Mouse (Mus musculus) heart, embryonic 10.5 days (tissue): Measurements from ENCODE around the gene Celsr3. TPM values are rescaled to one million over a fixed set of nuclear protein-coding genes. Genes with fewer than 3 reads are reported as not detected.

ENCODE experiments used
- DNase-seq: peaks from one replicate; pipeline ENCODE4 v3.0.0-alpha.2; 2017; ENCODE audit warnings: low spot score
- H3K27ac ChIP-seq: fragments of 300-500 bp; sonication (generic); 2 replicates; pipeline ENCODE4 v1.5.1; 2016; ENCODE audit warnings: mild to moderate bottlenecking
- H3K27me3 ChIP-seq: fragments of 300-500 bp; sonication (generic); 2 replicates; pipeline ENCODE4 v1.6.1; 2016; ENCODE audit warnings: mild to moderate bottlenecking; ENCODE audit not compliant: poor library complexity, insufficient read depth, severe bottlenecking
- H3K36me3 ChIP-seq: fragments of 300-500 bp; sonication (generic); 2 replicates; pipeline ENCODE4 v1.6.1; 2016; ENCODE audit warnings: mild to moderate bottlenecking, moderate library complexity
- H3K4me1 ChIP-seq: fragments of 300-500 bp; sonication (generic); 2 replicates; pipeline ENCODE4 v1.6.1; 2016; ENCODE audit warnings: mild to moderate bottlenecking
- H3K4me3 ChIP-seq: fragments of 300-500 bp; sonication (generic); 2 replicates; pipeline ENCODE4 v1.5.1; 2016; ENCODE audit warnings: mild to moderate bottlenecking, moderate library complexity
- H3K9me3 ChIP-seq: fragments of 300-500 bp; sonication (generic); 2 replicates; pipeline ENCODE4 v1.6.1; 2016; ENCODE audit warnings: mild to moderate bottlenecking, moderate library complexity
- WGBS: fragments of 180-500 bp; shearing (Covaris S2); methylation state at CpG from one replicate; pipeline ENCODE4 v1.1.7; 2016; 5-methylcytosine and 5-hydroxymethylcytosine counted together
- polyA plus RNA-seq: library from polyadenylated mRNA; unstranded; fragments of >200 nt; fragmentation: Nextera tagmentation; extraction: Ambion mirVana; gene quantifications from 2 replicates; pipeline ENCODE4 v1.2.1, GENCODE M21; 2016

Celsr3 gene
- 0.13 and 0.26 TPM in 2 replicates for polyA plus RNA-seq

DNA sequence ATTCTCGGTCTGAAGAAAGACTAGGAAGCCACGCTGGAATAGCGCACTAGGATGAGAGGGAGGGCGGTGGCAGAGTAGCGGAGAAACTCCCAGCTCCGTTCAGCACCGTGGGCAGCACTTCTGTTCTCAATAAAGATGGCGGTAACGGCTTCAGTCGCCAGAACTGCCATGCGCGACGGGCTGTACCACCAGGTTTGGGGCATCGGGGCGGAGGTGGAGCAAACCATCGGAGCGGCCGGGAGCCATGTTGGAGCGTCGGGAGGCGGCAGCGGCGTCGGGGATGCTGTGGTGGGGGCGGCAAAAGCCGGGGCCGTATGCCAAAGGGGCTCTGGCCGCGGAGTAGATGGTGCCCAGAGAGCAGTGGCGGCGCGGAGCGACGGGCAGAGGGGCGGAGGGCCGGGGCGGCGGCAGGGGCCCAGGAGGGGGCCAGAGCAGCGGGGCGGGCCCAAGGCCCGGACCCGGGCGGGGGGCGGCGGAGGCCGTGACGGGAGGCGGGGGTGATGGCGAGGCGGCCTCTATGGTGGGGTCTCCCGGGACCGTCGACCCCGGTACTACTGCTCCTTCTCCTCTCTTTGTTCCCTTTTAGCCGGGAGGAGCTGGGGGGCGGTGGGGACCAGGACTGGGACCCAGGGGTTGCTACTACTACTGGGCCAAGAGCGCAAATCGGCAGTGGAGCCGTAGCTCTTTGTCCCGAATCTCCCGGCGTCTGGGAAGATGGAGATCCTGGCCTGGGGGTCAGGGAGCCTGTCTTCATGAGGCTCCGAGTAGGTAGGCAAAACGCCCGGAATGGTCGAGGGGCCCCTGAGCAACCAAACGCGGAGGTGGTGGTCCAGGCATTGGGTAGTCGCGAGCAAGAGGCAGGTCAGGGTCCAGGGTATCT is at the start of gene Celsr3:
Gene Celsr3, plus strand, starts transcription at position 501 of the 880 bp plus-strand sequence.
- no peak within 1 kb of the TSS for H3K27ac ChIP-seq
- peaks cover 85% of the 10 kb centered on the region for H3K27me3 ChIP-seq
- no peaks in the 10 kb centered on the region for H3K36me3 ChIP-seq
- peak within 1 kb of the TSS; percentile 62 for H3K4me3 ChIP-seq
- 2% methylated on average over 63 of the region's 70 CpGs for WGBS
- H3K4me1 ChIP-seq = peaks cover 37% of the 10 kb centered on the region
- no peaks in the 10 kb centered on the region for H3K9me3 ChIP-seq
- DNase-seq = peak; percentile 91

DNA sequence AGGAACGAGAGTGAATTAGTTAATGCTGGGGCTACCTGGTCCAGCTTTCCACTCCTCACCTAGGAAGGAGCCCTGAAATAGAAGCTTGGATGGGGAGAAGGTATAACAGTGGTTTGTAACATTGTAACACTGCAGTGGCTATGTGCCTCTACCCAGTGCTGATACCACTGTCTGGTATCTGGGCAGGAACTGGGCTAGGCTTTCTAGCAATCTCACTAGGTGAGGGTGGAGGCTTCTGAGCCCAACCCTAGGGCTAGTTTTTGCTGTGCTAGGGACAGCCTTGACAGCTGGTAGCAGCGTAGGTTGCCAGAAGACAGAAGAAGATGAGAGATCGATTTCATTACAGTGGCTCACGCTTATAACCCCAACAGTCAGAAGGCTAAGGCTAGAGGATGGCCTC is 49.5 kb upstream of the Celsr3 start:
- H3K36me3 ChIP-seq = no peaks in the 10 kb centered on the region
- no peak for DNase-seq
- H3K27me3 ChIP-seq = no peaks in the 10 kb centered on the region
- H3K27ac ChIP-seq = no peak overlapping the region
- no peaks in the 10 kb centered on the region; the same call in 1 of the 2 replicates for H3K9me3 ChIP-seq
- H3K4me3 ChIP-seq = no peak overlapping the region
- 0 out of 2 replicates have a peak, but pooled peaks cover 4% of the 10 kb centered on the region for H3K4me1 ChIP-seq
- WGBS = 79% methylated on average over 4 of the region's 4 CpGs

DNA sequence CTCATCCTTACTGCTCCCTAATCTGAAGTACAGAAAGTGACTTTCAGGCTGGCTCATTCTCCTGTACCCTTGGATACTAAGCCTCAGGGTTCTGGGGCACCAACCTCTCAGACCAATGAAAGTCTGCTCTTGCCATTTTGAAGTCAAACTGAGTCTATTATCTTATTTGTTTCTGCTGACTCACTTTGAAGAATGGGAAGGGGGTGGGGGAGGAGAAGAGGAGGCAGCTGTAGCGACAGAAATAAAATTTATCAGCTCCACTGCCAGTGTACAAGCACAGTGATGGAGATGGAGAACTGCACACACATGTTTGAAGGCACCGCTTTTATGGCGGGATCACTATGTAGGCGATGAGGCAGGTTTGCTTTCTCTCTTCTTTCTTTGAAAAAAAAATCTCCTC is 48.8 kb upstream of the Celsr3 start:
- Histone ChIP-seq H3K4me3 (no peak overlapping the region), H3K27me3 (no peaks in the 10 kb centered on the region), H3K27ac (no peak overlapping the region), H3K36me3 (no peaks in the 10 kb centered on the region), H3K9me3 (no peaks in the 10 kb centered on the region; the same call in 1 of the 2 replicates), H3K4me1 (peaks cover 9% of the 10 kb centered on the region)
- DNase-seq = no peak
- WGBS = 72% methylated on average over 4 of the region's 4 CpGs

DNA sequence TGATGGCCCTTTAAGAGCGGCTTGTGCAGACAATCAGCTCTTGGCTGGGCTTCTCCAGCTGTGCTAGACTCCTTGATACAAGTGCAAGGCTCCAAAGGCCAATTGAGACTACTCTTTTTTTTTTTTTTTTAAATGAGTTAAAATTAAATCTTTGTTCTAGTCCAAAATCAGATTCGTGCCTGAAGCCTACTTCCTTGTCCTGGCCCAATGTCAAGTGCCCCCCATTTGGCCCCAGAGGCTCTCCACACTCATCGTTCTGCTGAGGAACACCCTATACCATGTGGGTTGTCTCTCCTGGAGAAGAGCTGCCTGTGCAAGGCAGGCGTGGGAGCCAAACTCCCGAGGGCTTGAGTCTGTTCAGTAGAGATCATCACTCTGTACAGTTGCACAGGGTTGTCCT is 45.2 kb upstream of the Celsr3 start:
- Histone ChIP-seq H3K4me1 (peaks cover 31% of the 10 kb centered on the region), H3K27me3 (no peaks in the 10 kb centered on the region)
- WGBS = 68% methylated on average over 5 of the region's 5 CpGs

DNA sequence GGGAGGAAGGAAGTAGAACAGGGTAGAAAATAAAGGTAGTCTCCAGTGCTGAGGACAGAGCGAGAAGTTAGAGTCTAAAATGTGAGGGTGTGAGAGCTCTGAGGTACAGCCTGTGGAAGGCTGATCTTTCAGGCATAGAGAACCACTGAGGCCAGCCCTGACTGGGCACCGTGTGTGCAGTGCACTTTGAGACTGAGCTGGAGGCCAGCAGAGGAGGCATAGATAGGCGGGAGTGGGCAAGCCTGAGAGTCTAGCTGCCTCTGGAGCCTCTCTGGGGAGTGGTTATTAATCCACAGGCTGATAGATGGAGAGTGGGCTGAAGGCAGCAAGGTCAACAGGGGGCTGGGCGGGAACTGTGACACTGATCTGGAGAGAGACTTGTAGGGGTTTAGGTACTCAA is 44.2 kb upstream of the Celsr3 start:
- Histone ChIP-seq H3K27me3 (no peaks in the 10 kb centered on the region), H3K4me3 (no peak overlapping the region), H3K9me3 (no peaks in the 10 kb centered on the region), H3K27ac (peak overlapping the region; percentile 56; the same call in 1 of the 2 replicates), H3K4me1 (peaks cover 33% of the 10 kb centered on the region), H3K36me3 (0 out of 2 replicates have a peak, but pooled peaks cover 4% of the 10 kb centered on the region)
- no peak for DNase-seq
- WGBS = 55% methylated on average over 4 of the region's 4 CpGs

More for the DNA sequence above, 45.2 kb upstream of the Celsr3 start:
- Histone ChIP-seq H3K36me3 (no peaks in the 10 kb centered on the region), H3K9me3 (no peaks in the 10 kb centered on the region), H3K27ac (no peak overlapping the region), H3K4me3 (no peak overlapping the region)
- no peak for DNase-seq

DNA sequence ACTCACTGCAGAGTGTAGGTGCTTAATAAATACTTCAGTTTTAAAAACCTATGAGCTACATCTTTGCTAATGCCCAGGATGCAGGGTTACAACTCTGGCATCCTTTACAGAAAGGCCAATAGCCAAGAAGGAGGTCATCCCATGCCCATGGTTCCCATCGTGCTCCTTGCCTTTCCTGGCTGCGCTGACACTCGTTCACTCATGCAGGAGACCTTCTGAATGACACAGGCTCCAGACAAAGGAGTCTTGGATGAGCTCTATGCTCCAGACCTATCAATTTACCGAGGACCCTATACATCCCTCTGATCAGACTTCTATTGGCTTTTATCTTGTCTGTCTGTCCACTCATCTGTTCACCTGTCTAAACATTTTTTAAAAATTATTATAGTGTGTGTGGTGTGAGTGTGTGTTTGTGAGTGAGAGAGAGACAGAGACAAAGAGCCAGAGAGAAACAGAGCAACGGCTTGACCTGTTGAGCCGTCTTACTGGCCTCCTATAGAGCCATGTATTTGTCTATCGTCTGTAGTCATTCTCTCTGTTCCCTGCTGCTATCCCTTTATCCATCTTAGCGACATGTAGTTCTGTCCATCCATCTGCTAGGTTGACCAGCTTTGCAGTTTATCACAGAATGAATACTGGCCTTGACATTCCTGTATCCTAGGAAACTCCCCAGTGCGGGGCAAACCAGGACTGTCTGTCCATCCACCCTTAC is 43.1 kb upstream of the Celsr3 start:
- DNase-seq = no peak
- 34% methylated on average over 9 of the region's 9 CpGs for WGBS
- Histone ChIP-seq H3K27ac (peak overlapping the region; percentile 99), H3K4me3 (peak overlapping the region; percentile 96), H3K4me1 (peaks cover 41% of the 10 kb centered on the region), H3K9me3 (no peaks in the 10 kb centered on the region), H3K27me3 (no peaks in the 10 kb centered on the region), H3K36me3 (0 out of 2 replicates have a peak, but pooled peaks cover 13% of the 10 kb centered on the region)

DNA sequence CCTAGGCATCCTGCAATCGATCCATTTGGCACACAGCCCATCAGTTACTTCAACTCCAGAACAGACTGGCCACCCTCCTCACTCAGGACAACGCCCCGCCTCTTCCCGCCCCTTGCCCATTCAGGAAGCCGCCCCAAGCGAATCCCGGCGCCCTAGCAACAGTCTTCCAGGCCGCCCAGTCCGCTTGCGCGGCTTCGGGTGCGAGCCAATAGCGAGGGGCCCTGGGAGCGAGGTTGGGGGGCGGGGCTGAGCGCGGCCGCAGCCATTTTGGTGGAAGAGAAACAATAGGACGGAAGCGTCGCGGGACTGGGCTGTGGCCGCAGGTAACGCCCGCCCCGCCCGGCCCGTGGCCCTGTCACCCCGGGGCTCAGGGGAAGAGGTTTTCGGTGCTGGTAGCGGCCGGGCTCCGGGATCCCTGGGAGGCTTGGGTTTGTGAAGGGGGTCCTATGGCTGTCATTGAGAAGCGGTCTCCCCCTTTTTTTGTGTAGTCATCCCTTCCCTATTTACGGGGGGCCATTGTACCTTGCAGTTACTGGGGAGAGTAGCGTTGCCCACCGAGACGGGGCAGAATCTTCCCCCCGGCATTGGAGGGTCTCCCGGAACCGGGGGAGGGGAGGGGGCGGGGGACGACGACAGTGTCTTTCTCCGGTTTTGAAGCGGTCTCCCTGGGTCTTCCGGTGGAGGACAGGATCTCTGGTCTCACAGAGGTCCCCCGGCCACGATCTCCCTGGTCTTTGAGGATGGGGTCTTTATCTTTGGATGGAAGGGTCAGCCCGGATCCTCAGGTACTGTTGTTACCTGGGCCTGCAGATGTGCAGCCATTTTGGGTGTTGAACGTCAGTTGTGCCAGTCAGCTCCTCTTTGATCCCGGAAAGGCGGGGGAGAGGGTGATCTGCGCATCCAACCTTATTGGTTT is 42.3 kb upstream of the Celsr3 start, which contains the start of gene Ip6k2:
Gene Ip6k2, plus strand, starts transcription at position 249 of the 916 bp plus-strand sequence.
- H3K9me3 ChIP-seq = no peaks in the 10 kb centered on the region
- H3K4me1 ChIP-seq = peaks cover 48% of the 10 kb centered on the region
- under 1% methylated on average over 56 of the region's 56 CpGs for WGBS
- H3K36me3 ChIP-seq = 0 out of 2 replicates have a peak, but pooled peaks cover 16% of the 10 kb centered on the region
- peak within 1 kb of the TSS; percentile 99 for H3K27ac ChIP-seq
- peak within 1 kb of the TSS; percentile 96 for H3K4me3 ChIP-seq
- DNase-seq = peak; percentile 99
- no peaks in the 10 kb centered on the region for H3K27me3 ChIP-seq

DNA sequence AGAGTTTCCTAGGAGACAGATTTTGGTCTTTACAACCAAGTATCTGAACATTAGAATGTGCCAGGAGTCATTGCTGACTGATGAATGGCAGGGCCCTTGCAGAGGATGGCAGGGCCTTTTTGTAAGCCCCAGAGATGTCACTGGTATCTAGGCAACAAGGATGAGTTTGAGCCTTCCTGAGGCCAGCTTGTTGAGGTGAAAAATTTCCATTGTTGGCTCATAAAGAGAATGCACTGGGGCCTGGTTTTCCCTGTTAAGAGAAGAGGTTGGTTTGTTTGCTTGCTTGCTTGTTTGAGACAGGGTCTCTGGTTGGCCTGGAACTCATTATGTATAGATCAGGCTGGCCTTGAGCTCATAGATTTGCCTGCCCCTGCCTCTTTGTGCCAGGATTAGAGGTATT is 40.7 kb upstream of the Celsr3 start:
- Histone ChIP-seq H3K9me3 (no peaks in the 10 kb centered on the region), H3K27ac (no peak overlapping the region), H3K27me3 (no peaks in the 10 kb centered on the region), H3K36me3 (0 out of 2 replicates have a peak, but pooled peaks cover 16% of the 10 kb centered on the region), H3K4me1 (peaks cover 56% of the 10 kb centered on the region), H3K4me3 (peak overlapping the region; percentile 96)
- no peak for DNase-seq

DNA sequence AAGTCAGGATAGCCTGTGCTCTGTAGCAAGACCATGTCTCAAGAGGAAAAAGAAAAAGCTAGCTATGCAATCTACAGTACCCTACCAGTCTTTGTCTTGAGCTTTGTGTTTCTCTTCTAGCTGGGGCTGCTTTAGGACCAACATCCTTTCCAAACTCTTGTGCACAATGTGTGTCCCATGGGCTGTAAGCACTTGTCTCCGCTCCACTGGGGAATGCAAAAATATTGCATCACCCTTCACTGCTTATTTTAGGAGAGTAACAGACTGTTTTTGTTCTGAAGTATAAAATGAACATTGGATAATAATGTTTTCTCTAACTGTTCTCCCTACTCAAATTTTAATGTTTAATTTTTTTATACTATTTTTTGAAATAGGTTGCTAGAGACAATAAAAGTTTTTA is 39.6 kb upstream of the Celsr3 start:
- 90% methylated on average over 1 of the region's 1 CpGs for WGBS

DNA sequence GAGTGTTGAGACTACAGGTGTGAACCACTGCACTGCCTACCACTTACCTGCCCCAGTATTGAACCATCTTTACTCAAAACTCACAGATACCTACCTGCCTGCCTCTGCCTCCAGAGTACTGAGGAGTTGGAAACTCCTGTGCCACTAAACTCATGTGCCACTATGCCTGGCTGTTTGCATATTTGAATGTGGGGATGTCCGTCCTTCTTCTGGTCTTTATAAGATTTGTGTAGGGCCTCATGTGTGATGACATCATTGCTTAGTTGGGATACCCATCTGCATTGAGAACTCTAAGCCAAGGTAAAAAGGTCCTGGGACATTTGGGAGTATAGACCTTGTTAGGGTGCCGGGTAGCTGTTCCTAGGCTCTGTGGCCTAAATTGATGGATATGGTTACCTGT is 39.0 kb upstream of the Celsr3 start:
- peaks cover 58% of the 10 kb centered on the region for H3K4me1 ChIP-seq
- no peak overlapping the region for H3K4me3 ChIP-seq
- H3K9me3 ChIP-seq = no peaks in the 10 kb centered on the region
- H3K27ac ChIP-seq = no peak overlapping the region
- no peaks in the 10 kb centered on the region for H3K27me3 ChIP-seq
- no peak for DNase-seq
- WGBS = 95% methylated on average over 2 of the region's 2 CpGs
- 0 out of 2 replicates have a peak, but pooled peaks cover 16% of the 10 kb centered on the region for H3K36me3 ChIP-seq

More for the DNA sequence above, 39.6 kb upstream of the Celsr3 start:
- no peak for DNase-seq
- H3K27me3 ChIP-seq = no peaks in the 10 kb centered on the region
- 0 out of 2 replicates have a peak, but pooled peaks cover 16% of the 10 kb centered on the region for H3K36me3 ChIP-seq
- no peak overlapping the region for H3K27ac ChIP-seq
- H3K9me3 ChIP-seq = no peaks in the 10 kb centered on the region
- peaks cover 56% of the 10 kb centered on the region for H3K4me1 ChIP-seq
- H3K4me3 ChIP-seq = no peak overlapping the region

DNA sequence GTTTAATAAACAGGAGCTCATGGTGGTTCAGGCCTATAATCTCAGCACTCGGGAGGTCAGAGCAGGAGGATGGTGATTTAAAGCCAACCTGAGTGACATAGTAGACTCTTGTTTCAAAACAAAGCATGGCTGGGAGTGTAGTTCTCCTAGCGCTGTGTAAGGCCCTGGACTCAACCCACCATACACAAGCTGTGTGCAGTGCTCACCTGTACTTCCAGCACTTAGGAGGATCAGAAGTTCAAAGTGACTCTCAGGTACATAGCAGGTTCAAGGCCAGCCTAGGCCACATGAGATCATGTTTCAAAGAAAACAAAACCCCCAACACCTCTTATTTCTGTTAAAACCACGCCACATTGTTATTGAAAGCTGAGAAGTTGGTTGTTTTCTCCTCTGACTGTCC is 37.4 kb upstream of the Celsr3 start:
- Histone ChIP-seq H3K4me3 (no peak overlapping the region), H3K9me3 (no peaks in the 10 kb centered on the region)
- 79% methylated on average over 3 of the region's 3 CpGs for WGBS

DNA sequence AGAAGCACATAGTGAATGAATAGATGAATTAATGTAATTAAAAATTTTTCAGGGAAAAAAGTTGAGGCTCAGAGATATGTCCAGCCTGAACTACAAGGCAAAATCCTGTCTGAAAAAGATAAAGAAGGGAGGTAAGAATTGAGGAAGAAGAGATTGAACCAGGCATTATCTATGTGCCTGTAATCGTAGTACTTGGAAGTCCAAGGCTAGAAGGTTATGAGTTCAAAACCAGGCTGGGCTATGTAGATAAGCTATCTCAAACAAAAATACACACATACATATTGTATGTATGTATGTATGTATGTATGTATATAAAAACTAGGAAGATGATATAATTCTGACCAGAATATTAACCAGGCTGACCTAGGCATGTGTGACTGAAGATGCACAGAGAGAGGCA is 33.8 kb upstream of the Celsr3 start:
- no peaks in the 10 kb centered on the region for H3K27me3 ChIP-seq
- H3K4me3 ChIP-seq = no peak overlapping the region
- H3K9me3 ChIP-seq = no peaks in the 10 kb centered on the region
- H3K4me1 ChIP-seq = peaks cover 54% of the 10 kb centered on the region
- no peak for DNase-seq
- WGBS = 73% methylated on average over 1 of the region's 1 CpGs
- H3K27ac ChIP-seq = no peak overlapping the region
- peaks cover 23% of the 10 kb centered on the region for H3K36me3 ChIP-seq

More for the DNA sequence above, 37.4 kb upstream of the Celsr3 start:
- Histone ChIP-seq H3K27ac (no peak overlapping the region), H3K27me3 (no peaks in the 10 kb centered on the region), H3K4me1 (peaks cover 47% of the 10 kb centered on the region), H3K36me3 (0 out of 2 replicates have a peak, but pooled peaks cover 16% of the 10 kb centered on the region)
- DNase-seq = no peak
